Mouse (Mus musculus) CD8-positive naive resting alpha-beta T cell, adult 2 months (primary cell): ENCODE results near the gene Ndst2.
"Not testable (repeated sequence)": the region's sequence is repeated elsewhere in the genome, so short reads cannot be mapped to it uniquely, and the experiment has no call there.

Experiments used
- DNase-seq, 2 experiments: peaks; one replicate each; pipeline ENCODE4 v3.0.0; 2022; ENCODE audit warnings: low read depth in 2 of 2, low spot score in 2 of 2

The Ndst2 gene

DNA sequence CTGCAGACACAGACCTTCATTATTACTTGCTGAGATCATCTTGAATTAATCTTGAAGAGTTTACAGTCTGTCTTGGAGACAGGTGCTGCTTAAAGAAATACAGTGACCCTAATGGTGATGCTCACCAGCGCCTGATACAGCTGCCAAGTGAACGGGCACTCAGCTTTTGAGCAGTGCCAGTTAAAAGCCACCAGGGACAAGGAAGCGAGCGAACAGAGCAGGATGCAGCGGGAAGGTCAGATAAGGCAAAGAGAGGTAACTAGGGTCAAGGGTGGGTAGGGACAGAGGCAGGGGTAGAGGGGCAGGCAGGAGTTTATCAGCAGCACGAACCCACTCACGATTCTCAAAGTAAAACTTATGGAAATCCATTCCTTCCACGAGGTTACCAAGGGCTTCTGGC lies 4.1 kb upstream of the Ndst2 start:
- no peak for DNase-seq

DNA sequence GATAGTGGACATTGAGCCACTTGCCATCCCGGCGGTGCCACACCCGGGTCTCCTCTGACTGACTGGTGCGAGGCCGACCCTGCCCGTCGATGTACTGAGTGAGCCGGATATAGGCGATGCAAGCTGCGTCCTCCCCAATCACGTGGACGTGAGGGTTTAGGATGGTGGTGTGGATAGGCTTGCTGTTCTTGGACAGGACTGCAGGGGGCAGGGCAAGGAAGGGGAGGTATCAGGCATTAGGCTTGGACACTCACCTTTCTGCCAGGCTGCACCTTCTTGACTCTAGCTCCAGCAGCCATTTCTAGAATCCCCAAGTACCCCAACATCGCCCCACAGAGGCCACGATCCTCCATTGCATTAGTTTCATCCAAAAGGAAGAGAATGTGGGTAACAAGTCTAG lies 2.9 kb upstream of the Ndst2 start:
- DNase-seq = peak in 1 of 2 experiments; percentile 19

DNA sequence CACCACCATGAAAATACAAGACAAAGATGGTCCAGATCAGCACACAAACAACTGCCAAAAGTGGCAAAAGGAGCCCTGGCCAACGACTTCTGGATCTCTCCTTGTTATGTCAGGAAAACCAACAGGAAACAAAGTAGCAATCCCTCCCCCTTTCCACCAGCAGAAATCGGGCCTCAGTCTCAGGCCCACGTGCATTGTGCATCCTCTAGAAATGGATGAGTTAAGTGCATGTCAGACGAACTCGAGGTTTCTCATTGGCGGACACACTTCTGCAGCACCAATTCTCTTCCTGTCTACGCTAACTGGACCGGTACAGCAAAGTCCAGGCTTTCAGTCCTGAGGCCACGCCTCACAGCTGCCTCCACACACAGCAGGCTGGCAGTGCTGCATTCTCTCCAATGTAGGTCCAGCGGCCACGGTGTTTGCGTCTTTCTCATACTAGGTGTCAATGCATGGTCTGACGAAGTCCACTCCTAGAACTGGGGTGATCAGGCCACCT lies 1.6 kb upstream of the Ndst2 start:
- DNase-seq = no peak

DNA sequence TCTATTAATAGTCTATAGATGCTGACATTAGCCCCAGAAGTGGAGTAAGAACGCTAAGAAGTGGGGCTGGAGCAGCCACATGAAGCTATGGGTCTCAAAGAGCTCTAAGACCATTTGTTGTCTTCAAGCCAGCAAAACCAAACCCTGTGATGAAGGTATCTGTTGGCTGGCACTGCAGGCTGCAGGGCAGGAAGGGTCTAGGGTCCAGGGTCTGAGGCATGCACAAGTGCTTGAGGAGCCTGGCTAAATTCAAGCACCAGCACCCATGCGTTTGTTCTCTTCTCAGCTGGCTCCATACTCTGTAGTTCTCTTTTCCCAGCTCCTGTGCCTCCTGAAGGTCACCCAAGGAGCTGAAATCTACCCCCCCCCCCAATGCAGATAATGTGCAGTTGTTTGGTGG lies 690 bp upstream of the Ndst2 start:
- no peak for DNase-seq

DNA sequence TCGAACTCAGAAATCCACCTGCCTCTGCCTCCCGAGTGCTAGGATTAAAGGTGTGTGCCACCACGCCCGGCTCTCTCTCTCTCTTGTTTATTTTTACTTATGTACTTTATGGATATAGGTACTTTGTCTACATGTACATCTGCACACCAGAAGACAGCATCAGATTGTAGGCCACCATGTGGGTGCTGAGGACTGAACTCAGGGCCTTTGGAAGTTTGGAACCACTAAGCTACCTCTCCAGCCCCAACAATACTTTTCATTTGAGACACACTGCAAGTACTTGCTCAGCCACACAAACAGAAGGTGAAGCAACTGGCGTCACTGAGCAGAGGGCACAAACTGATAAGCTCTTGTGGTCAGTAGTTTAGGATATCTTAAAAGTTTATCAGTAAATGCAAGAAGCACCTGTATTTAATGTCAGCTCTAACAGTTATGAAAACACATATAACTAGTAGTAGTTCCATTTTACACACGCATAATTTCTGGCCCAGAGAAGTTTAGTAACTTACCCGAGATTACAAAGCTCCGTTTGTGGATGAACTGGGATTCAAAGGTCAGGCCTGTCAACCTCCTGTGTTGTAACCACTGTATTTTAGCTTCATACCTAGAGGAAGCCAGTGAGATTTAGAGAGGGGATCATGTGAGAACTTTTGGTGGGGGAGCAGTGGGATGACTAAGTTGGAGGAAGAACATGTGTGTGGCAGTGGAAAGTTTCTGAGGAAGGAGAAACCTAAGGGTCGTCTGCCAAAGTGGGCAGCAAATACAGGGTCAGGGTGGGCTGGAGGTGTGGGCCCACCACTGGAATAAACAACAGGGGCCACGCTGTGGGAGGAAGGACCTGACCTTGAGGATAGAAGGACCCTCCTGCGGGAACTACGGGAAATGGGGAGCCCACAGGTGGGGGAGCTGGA lies 1.1 kb downstream of the Ndst2 start:
- no peak for DNase-seq

DNA sequence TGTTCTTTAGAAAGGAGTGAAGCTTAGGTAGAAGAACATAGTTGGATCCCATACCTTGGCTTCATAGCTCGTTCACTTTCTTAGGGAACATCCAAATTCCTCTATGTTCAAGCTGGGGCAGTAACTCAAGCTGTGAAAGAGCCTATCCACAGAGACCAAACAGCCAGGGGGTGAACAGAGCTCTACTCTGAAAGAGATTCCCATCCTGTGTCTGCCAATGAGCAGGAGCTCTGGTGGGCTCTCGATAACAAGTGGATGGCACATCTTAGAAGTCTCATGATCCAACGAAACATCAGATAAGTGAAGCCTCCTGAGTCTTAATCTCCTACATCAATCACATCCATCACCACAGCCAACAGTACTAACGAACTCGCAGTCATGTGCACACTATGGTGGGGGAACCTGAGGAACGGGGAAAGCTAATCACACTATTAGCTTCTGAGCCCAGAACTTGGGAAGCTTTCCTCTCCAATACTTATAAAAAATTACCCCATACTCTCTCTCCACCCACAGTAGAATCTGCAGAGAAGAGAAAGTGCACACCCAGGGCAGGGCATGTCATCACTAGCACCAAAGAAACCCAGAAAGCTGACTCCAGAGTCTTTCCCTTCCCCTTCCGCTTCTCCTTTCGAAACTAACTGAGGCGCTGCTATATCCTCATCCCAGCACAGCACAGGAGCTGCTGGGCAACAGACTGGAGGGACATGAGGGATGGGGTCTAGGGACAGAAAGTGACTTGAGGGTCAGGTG lies 3.3 kb downstream of the Ndst2 start:
- no peak for DNase-seq

DNA sequence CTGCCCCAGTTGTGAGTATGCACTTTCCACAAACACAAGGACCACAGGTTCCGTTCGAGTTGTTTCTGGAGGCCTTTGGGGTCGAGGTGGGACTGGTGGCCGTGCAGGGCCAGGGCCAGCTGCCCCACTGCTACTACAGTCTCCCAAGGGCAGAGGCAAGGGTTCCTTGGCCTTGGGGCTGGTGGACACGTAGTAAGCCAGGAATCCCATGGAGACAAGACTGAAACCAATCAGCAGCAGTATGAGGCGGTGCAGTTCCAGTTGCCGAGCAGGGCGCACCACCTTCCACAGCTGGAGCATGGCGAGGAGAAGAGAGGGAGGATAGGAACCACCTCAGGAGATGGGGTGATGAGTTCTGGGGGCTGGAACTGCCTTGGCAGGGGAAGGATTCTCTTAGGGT lies 4.5 kb downstream of the Ndst2 start:
- no peak for DNase-seq

DNA sequence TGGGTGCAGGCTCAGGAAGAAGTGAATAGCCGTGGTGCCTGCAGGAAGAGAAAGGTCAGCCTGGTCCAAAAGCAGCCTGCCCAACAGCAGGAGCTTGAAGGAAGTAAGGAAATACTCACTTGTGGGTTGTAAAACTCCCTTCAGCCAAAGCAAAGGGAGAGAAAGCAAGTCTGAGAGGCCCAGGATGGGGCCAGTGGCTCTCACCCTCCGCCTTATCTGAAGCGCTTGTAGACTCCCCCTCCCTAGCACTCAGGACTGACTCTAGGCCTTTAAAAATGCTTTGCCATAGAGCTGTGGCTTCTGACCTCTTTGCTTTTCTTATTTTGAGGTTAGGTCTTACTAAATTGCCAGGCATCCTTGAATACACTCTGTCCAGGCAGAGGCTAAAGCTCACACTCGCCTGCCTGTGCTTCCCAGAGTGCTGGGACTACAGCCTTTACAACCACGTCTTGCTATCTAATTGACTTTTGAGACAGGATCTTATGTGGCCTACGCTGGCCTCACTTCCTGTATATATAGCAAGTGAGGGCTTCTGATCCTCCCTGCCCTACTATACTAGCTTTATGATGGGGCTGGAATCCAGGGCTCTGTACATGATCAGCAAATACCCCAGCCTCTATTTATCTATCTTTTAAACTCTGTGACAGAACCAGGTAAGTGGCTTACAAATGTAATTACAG lies 8.6 kb downstream of the Ndst2 start:
- DNase-seq = no peak

DNA sequence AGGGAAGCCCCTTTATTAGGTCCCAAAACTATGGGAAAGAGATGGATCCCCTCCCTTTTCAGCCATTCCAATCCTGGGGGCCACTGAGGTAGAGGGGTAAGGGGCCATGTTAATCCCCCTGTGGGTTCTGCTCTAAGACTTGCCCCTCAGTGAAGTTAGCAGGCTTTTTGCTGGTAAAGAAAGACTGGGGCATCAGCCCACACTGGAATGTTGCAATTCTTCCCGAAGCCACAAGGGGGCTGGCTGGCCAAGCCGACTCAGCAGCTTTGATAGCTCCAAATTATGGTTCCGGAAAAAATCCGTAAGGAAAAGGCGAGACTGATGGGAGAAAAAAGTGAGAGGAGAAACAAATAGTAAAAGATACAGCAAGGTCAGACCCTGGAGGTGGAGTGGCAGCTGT lies 10.3 kb downstream of the Ndst2 start:
- peak; percentile 22 to 45 for DNase-seq

DNA sequence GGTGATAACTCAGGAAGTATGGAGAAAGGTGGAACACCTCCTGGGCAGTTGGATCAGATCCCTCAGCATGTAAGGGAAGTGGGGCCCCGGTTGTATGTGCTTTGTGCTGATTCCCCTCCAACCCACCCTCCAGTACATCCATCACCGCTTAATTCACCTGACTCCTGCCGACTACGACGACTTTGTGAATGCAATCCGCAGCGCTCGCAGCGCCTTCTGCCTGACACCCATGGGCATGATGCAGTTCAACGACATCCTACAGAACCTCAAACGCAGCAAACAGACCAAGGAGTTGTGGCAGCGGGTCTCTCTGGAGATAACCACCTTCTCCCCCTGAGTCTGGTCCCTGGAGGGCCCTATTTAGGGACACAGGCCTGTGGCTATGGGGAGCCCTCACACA lies 11.4 kb downstream of the Ndst2 start:
- no peak for DNase-seq

DNA sequence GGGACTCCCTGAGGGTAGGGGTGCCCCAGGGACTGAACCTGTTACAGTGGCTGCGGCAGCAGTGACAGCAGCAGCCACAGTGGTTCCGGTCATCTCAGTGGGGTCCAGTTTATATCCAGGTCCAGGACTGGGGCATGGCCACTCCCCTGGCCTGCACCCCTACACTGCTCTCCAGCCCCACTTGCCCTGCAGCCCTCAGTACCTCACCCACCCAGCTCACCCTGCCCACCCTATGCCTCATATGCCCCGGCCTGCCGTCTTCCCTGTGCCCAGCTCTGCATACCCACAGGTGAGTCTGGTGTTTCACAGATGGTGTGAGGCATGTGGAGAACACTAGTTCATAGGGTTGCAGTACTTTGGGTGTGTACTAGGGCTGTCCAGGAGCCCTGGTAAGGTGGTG lies 13.0 kb downstream of the Ndst2 start:
- DNase-seq = no peak

DNA sequence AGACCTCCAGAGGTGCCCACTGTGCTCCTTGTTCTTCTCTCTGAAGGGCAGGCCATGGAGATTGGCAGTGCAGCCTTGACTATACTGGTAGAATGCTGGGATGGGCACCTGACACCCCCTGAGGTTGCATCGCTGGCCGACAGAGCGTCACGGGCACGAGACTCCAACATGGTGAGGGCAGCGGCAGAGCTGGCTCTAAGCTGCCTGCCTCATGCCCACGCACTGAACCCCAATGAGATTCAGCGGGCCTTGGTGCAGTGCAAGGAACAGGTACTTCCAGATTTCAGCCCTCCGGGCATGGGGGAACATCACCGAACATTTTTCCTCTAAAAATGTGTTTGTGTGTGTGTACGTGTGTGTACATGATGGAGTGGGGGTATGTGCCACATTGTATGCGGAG lies 14.6 kb downstream of the Ndst2 start:
- DNase-seq = no peak

DNA sequence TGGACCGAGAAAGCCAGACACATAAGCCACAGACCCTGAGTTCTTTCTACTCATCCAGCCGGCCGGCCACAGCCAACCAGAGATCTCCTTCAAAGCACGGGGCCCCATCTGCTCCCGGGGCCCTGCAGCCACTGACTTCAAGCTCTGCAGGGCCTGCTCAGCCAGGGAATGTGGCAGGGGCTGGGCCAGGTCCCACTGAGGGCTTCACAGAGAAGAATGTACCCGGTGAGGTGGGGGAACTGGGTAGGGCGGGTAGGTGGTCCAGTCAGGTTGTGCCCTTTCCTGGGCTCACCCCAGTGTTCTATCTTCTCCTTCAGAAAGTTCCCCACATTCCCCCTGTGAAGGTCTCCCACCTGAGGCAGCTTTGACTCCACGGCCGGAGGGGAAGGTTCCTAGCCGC lies 15.9 kb downstream of the Ndst2 start:
- no peak for DNase-seq

DNA sequence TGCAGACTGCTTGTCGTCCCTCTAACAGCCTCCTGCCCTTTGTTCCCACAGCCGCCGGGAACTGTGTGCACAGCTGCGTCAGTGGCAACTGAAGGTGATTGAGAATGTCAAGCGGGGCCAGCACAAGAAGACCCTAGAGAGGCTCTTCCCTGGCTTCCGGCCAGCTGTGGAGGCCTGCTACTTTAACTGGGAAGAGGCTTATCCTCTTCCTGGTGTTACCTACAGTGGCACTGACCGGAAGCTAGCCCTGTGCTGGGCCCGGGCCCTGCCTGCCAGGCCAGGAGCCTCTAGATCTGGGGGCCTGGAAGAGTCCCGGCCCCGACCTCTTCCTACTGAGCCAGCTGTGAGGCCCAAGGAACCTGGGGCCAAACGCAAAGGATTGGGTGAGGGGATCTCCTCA lies 20.5 kb downstream of the Ndst2 start:
- DNase-seq = no peak

DNA sequence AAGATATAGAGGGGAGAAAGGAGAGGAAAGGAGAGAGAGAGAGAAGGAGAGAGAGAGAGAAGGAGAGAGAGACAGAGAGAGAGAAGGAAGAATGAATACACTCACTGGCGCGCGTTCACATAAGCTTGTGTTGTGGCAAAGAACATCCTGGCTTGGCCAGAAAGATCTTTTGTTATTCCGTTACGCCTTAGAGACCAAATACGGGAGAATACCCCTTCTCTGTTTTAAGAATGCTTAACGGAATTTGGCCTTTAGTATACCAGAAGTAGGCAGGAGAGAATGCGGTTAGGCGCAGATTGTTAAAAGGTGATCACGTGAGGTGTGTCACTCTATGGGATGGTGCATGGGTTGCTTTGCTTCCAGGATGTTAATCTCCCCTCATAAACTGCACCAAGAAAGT lies 26.1 kb downstream of the Ndst2 start:
- DNase-seq = peak; percentile 11 to 36

DNA sequence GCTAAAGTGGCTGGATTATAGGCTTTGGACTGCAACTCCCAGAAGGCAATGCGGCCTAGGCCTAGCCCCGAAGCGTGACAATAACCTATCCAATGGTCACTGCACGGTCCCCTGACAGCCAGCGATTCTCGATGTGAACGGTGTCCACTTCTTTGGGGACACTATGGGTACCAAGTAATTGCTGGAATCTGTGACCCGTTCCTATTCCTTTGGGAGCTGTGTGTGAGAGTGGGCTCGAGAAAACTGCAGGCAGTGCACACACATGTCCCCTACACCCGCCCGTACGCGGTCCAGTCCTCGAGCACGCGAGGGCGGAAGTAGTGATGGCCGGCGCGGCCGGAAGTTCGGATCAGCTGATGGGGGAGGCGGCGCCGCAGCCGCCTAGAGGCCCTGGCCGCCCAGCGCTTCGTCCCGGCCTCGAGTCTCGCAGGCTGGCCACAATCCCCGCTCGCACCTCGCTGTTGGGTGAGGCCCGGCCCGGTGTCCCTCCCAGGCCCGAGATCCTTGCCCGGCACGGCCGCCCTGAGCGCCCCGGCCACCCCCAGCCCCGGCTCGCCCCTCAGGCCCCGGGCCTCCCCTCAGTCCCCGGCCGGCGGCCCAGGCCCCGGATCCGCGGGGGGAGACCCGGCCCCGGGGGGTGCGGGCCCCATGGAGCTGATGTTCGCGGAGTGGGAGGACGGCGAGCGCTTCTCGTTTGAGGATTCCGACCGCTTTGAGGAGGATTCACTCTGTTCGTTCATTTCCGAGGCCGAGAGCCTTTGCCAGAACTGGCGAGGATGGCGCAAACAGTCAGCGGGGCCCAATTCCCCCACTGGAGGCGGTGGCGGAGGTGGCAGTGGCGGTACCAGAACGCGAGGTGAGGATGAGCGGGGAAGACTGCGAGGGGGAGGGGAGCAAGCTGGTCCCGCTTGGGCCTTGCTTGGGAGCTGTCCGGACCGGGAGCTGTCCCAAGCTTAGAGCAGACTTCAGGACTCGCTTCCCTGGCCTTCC lies 26.9 kb downstream of the Ndst2 start, which contains the start of gene Zswim8:
Gene Zswim8 (plus strand): TSS at position 352 of the 990 bp plus-strand sequence.
- DNase-seq = peak; percentile 42 to 49

DNA sequence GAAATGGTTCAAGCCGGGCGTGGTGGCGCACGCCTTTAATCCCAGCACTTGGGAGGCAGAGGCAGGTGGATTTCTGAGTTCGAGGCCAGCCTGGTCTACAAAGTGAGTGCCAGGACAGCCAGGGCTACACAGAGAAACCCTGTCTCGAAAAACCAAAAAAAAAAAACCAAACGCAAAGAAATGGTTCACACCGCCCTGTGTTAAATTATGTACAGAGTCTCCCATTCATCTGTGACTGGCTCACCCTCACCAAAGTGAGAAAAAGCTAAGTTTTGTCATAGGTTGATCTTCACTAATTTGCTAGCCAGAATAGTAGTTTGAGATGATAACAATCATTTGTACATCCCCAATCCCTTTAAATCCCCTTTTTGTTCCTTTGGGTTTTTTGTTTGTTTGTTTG lies 30.9 kb downstream of the Ndst2 start:
- DNase-seq = not testable (repeated sequence)

DNA sequence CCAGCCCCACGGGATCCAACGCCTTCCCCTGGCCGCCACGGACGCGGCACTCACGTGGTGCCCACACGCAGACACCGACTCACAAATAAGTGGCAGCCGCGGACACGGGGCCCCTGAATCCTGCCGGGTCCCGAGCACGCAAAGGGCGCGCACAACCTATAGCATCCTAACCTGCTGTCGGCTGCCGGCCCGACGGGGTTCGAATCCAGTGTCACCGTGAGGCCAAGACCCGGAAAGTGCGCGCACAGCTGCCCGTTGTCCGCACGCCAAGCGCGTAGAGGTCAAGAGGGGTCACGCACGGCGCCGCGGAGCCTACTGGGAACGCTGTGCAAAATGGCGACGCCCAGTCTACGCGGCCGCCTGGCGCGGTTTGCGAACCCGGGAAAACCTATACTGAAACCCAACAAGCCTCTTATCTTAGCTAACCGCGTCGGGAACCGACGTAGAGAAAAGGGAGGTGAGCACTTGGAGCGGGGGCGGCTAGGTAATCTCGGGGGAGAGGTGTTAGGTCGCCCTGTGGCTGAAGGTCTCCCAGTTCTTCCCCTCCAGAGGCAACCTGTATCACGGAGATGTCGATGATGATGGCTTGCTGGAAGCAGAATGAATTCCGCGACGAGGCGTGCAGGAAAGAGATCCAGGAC lies 31.5 kb downstream of the Ndst2 start, which contains the start of gene Chchd1:
Gene Chchd1 (plus strand): TSS at position 266 of the 641 bp plus-strand sequence.
- DNase-seq = peak; percentile 70 to 73

DNA sequence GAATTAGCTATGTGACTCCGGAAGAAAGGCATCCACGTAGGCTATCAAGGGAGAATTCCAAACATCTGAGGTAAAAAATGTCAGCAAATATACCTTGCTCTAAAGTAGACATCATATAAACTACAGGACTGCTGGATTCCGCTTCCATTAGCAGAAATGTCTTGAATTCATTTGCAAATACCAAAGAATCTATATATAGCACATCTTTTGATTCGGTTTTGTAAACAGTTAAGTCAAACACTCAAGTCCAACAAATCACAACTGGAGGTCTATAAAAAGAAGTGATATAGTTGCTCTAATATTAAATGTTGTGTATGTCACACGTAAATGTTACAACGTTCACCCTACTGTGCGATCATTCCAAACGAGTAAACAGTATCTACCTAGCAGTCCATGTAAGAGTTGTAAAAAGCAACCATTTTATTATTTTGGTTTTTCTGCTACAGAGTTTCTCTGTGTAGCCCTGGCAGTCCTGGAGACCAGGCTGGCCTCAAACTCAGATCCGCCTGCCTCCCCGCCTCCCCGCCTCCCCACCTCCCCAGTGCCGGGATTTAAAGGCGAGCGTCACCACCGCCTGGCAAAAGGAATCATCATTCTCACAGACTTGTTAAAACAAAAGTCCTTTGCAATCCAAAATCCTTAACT lies 32.1 kb downstream of the Ndst2 start:
- no peak for DNase-seq
